Mouse (Mus musculus): ENCODE measurements around the gene Ptch2. TPM values are rescaled to one million over a fixed set of nuclear protein-coding genes. Genes with fewer than 3 reads are reported as not detected.

Gene Ptch2
- total RNA-seq (2021), result 1 to 10 TPM; 1.1 to 2.0 TPM
- long read RNA-seq, experiment 1, result 0 reads
- long read RNA-seq, experiment 2, result 0 reads

GRCm38 (mm10) chr4:117095551-117096452 lies at the start of gene Ptch2:
Ptch2 (plus strand) TSS chr4:117096075.
- DNase-seq (ENCODE audit: low spot score in 2 of 2), result peak; percentile 16 to 26

GRCm38 (mm10) chr4:117048836-117049235 lies 47.0 kb upstream of the Ptch2 start:
- no peak for DNase-seq (ENCODE audit: low spot score in 2 of 2)

GRCm38 (mm10) chr4:117049485-117049884 lies 46.4 kb upstream of the Ptch2 start:
- DNase-seq (ENCODE audit: low spot score in 2 of 2), result no peak

DNA sequence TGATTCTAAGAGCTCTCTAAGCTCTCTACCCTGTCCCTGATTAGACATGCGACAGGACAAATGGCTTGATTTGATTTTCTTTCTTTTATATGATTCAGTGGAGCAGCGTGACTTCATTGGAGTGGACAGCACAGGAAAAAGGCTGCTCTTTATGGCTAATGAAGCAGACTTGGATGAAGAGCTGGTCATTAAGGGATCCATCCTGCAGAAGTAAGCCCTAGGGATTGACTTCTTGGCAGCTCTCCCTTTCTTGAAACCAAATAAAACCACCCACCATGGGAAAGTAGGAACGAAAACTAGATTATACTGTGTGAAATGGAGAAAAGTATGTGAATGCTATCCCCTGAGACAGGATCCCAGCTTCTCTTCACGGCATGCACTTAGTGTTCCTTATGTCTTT lies 43.2 kb upstream of the Ptch2 start:
- no peak for DNase-seq (ENCODE audit: low spot score in 2 of 2)

DNA sequence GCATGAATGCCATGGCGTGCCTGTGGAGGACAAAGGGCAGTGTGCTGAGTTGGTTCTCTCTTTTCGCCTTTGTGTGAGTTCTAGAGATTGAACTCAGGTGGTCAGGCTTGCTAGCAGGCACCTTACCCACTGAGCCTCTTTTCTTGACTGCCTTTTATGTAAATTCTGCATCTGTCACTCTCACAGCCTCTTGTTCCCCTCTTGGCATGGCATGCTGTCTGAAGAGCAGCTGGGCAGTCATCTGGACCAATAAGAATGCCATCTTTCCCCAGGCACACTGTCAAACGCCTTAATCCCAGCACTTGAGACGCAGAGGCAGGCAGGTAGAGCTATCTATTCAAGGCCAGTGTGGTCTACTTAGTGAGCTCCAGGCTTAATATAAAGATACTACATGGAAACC lies 41.9 kb upstream of the Ptch2 start:
- no peak for DNase-seq (ENCODE audit: low spot score in 2 of 2)

DNA sequence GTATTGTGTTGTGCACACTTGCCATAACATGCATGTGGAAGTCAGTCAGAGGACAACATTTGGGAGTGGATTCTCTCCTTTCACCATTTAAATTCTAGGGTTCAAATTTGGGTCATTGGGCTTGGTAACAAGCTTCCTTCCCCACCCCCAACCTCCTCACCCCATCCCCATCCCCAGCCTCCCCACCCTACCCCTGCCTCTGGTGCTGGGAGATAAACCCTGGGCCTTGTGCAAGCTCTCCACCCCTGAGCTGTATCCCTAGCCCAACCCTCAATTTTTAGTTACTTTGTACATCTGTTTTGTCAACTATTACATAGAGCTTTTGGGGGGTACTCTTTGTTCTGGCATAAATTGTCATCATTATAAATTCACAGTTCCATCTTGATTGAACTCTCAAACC lies 39.8 kb upstream of the Ptch2 start:
- DNase-seq (ENCODE audit: low spot score in 2 of 2), result no peak

DNA sequence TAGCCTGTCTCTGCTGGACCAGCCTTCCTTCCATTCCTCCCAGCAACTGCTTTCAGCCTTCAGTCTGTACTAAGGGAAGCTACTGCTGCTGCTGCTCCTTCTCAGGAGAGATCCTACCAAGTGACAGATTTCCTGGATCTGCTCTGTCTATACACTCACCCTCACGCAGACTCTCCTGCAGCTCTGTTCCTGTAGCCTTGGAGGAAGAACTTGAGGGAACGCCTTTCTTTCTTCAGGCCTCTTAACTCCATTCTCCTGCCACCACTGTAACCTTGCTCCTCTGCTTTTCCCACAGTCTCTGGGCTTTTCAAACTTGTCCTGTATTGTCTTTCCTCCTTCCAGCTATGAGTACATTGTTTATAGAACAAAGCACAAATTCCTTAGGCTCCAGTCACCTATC lies 39.4 kb upstream of the Ptch2 start:
- no peak for DNase-seq (ENCODE audit: low spot score in 2 of 2)

DNA sequence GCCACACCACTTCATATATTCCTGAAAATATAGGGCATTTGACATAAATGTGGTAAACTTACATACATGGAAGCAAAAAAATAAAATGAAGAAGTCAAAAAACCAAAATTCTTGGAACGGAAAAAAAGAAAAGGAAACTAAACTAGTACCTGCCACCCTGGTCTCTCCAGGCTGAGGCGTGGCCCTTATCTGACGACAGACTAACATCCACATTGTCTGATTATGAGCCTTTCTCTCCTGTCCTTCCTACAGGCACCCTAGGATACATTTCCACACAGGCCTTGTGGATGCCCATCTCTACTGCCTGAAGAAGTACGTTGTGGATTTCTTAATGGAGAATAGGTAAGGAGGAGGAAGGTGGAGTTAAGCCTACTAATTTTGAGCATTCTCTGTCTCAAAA lies 37.4 kb upstream of the Ptch2 start:
- no peak for DNase-seq (ENCODE audit: low spot score in 2 of 2)

GRCm38 (mm10) chr4:117062700-117063390 lies 33.0 kb upstream of the Ptch2 start:
- no peak for DNase-seq (ENCODE audit: low spot score in 2 of 2)

DNA sequence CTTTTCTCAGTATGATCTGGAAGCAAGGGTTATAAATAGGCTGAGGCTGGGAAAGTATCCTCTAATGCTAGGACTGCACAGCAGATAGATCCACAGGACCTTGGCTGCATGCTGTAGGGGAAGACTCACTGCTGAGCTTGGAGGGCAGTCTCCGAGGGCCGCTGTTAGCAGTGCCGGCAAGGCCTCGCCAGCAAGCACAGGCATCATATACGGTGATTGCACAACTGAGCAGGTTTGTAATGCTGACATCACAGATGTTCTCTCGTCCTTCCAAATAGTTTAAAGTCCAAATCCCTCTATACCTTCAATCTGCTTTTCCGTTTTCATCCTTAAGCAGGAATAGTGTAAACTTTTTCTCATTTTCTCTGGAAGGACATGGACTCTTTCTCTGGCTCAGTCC lies 27.8 kb upstream of the Ptch2 start:
- DNase-seq (ENCODE audit: low spot score in 2 of 2), result no peak

- DNase-seq (ENCODE audit: low spot score in 2 of 2), result no peak
Observed at GRCm38 (mm10) chr4:117069647-117070046, 26.2 kb upstream of the Ptch2 start.

GRCm38 (mm10) chr4:117070624-117071023 lies 25.3 kb upstream of the Ptch2 start:
- no peak for DNase-seq (ENCODE audit: low spot score in 2 of 2)

GRCm38 (mm10) chr4:117071183-117071582 lies 24.7 kb upstream of the Ptch2 start:
- no peak for DNase-seq (ENCODE audit: low spot score in 2 of 2)

GRCm38 (mm10) chr4:117087948-117088640 lies 7.8 kb upstream of the Ptch2 start:
- no peak for DNase-seq (ENCODE audit: low spot score in 2 of 2)

- no peak for DNase-seq (ENCODE audit: low spot score in 2 of 2)
Observed at GRCm38 (mm10) chr4:117090586-117090985, 5.3 kb upstream of the Ptch2 start.

DNA sequence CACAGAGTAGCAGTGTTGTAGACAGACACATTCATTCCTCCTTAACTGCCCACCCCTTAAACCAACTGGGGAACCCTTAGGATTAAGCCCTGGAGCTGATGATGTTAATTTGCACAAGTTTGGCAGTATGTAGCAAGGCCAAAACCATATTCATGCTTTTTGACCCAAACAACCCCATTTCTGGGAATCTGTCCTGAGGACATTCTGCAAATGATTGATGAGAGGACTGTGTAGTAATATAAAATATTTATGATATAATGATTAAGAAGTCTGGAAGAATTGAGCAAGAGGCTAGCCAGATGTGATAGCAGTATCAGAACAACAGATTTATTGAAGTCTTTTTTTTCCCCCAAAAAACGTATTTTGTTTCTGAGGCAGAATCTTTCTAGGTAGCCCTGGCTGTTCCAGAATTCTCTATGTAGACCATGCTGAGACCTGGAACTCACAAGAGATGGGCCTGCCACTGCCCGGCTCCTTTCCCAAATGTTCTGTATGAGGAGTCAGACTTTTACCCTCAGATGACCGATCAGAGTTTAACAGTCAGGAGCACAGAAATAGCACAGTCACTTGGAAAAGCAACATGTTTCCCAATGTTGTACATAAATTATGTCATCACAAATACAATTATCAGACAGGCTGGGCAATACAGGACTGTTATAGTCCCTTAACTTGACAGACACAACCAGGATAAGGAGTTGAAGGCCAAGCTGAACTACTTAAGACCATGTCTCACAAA lies 1.1 kb upstream of the Ptch2 start:
- no peak for DNase-seq (ENCODE audit: low spot score in 2 of 2)

- no peak for DNase-seq (ENCODE audit: low spot score in 2 of 2)
Observed at GRCm38 (mm10) chr4:117096666-117097065, 791 bp downstream of the Ptch2 start.

DNA sequence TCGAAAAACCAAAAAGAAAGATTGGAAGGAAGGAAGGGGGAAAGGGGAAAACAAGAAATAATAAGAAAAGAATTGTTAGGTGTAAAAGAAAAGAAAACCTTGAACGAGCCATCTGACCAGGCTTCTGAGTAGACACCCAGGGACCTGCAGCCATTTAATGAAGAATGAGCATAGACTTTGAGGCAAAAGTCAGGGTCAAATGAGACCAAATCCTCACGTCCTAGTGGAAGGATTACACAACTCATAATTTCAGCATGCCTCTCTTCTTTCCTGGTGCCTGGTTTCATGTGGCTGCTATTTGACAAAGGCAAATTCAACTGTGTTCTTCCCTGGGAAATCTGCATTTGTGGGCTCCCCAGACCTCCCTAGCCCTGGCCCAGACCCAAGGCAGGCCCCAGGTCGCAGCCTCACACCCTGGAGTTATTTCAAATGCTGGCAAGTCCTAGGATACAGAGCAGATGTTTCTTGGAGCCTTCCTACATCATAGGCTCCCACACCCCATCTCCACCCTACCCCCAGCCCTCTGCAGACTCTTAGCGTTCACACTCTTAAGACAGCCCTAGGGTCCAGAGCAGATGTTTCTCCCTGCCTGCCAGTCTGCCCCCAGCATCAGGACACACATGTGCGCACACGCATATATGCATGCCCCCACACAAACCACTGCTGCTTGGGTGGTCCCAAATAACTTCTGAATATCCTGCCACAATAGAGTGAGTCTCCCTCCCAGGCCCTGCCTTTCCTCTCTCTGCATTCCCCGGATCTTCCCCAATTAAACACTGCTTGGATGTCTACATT lies 2.3 kb downstream of the Ptch2 start:
- DNase-seq (ENCODE audit: low spot score in 2 of 2), result no peak

GRCm38 (mm10) chr4:117098764-117099036 lies 2.8 kb downstream of the Ptch2 start:
- DNase-seq (ENCODE audit: low spot score in 2 of 2), result no peak

DNA sequence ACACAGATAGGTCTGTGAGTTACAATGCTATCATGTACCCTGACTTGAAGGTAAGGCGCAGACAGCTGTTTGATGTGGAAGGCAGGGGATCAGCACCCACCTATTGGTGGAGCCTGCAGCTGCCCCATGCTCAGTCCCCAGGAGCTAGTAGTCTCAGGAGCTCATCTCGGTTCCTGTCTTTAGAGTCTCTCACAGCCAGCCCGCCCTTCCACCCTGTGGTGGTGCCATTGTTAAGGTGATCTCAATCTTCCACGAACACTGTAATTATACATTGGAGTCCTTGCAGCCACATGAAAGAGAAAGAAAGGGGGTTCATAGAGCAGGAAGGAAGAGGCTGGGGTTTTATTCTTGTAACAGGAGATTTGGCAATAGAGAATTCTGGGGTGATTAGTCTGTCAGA lies 4.2 kb downstream of the Ptch2 start:
- DNase-seq (ENCODE audit: low spot score in 2 of 2), result no peak

GRCm38 (mm10) chr4:117101218-117101617 lies 5.3 kb downstream of the Ptch2 start:
- DNase-seq (ENCODE audit: low spot score in 2 of 2), result no peak
